Mouse (Mus musculus): ENCODE results near the gene Asxl1.

GRCm38 (mm10) chr2:153417841-153418240 is 72.2 kb downstream of the Asxl1 start:
- no peak for TF ChIP-seq CTCF (IDR thresholded peaks at IDR 0.05; ENCODE audit: low read depth)
- no peak for TF ChIP-seq EP300 (IDR thresholded peaks at IDR 0.05; ENCODE audit: low read depth)
